Mouse (Mus musculus) C2C12 (cell line): ENCODE data around the gene Upk2.
"Not testable (repeated sequence)": the region's sequence is repeated elsewhere in the genome, so short reads cannot be mapped to it uniquely, and the experiment has no call there.

ENCODE experiments used
- CEBPB ChIP-seq: IDR thresholded peaks from one replicate; pipeline ENCODE4 v1.6.1; 2011; ENCODE audit warnings: low read depth, mild to moderate bottlenecking, control low read depth, moderate library complexity
- CTCF ChIP-seq: IDR thresholded peaks from one replicate; pipeline ENCODE4 v1.5.1; 2011; ENCODE audit not compliant: control insufficient read depth, insufficient read depth, insufficient read length
- FOSL1 ChIP-seq: IDR thresholded peaks from one replicate; pipeline ENCODE4 v1.8.0; 2011; ENCODE audit warnings: mild to moderate bottlenecking, low read length; ENCODE audit not compliant: poor library complexity, insufficient read depth, severe bottlenecking
- MAX ChIP-seq: IDR thresholded peaks from one replicate; pipeline ENCODE4 v1.6.1; 2011; ENCODE audit warnings: mild to moderate bottlenecking, control low read depth
- MYOD1 ChIP-seq: IDR thresholded peaks from one replicate; pipeline ENCODE4 v1.6.1; 2011; ENCODE audit warnings: low read depth; ENCODE audit not compliant: control insufficient read depth, insufficient read length
- MYOG ChIP-seq: IDR thresholded peaks from one replicate; pipeline ENCODE4 v1.6.1; 2011; ENCODE audit not compliant: control insufficient read depth, insufficient read length; ENCODE audit errors: extremely low read depth
- USF1 ChIP-seq: IDR thresholded peaks from one replicate; pipeline ENCODE4 v1.6.1; 2011; ENCODE audit warnings: low read depth, mild to moderate bottlenecking, control low read depth, moderate library complexity

DNA sequence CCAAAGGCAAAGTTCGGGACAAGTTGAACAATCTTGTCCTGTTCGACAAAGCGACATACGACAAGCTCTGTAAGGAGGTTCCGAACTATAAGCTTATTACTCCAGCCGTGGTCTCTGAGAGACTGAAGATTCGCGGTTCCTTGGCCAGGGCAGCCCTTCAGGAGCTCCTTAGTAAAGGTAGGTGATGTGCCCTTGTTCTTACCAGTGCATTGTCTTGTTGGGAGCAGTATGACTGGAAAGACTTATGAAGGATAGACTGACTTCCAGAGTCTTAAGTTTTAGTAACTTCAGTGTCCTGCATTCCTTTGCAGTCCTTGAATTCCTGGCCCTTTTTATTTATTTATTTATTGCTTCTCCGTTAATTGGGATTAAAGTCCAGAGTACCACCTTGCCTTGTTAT, 46.1 kb downstream of the Upk2 start:
- TF ChIP-seq CTCF, CEBPB, MYOG, MAX, MYOD1, USF1, FOSL1: not testable (repeated sequence)
